Mouse (Mus musculus) G1E-ER4 (cell line): ENCODE data around the gene Cog5. TPM values are rescaled to one million over a fixed set of nuclear protein-coding genes. Genes with fewer than 3 reads are reported as not detected.

ENCODE experiments used
- GATA1 ChIP-seq: IDR thresholded peaks from one replicate; pipeline ENCODE4 v1.8.0; 2012; ENCODE audit warnings: low read length, inconsistent platforms
- polyA plus RNA-seq: library from polyadenylated mRNA; stranded (reverse); fragments of >175 nt; gene quantifications from 2 replicates; pipeline ENCODE4 v1.2.3, GENCODE M21; 2012

Gene Cog5
- polyA plus RNA-seq: 1.7 and 2.1 TPM in 2 replicates

GRCm38 (mm10) chr12:31654197-31654964 is at the start of gene Cog5, which contains the start of gene Dus4l:
Gene Cog5, plus strand, starts transcription at chr12:31654869.
Gene Dus4l, minus strand, starts transcription at chr12:31654826.
- no peak for TF ChIP-seq GATA1

- no peak for TF ChIP-seq GATA1
Observed at GRCm38 (mm10) chr12:31604894-31605293, 49.8 kb upstream of the Cog5 start.

GRCm38 (mm10) chr12:31608138-31608537 is 46.5 kb upstream of the Cog5 start:
- TF ChIP-seq GATA1: no peak

GRCm38 (mm10) chr12:31613353-31613752 is 41.3 kb upstream of the Cog5 start:
- TF ChIP-seq GATA1: no peak

- TF ChIP-seq GATA1: no peak
Observed at GRCm38 (mm10) chr12:31620106-31620505, 34.6 kb upstream of the Cog5 start.

GRCm38 (mm10) chr12:31625016-31625415 is 29.7 kb upstream of the Cog5 start:
- TF ChIP-seq GATA1: no peak

GRCm38 (mm10) chr12:31633970-31634342 is 20.7 kb upstream of the Cog5 start:
- TF ChIP-seq GATA1: no peak

GRCm38 (mm10) chr12:31634343-31635239 is 20.1 kb upstream of the Cog5 start, which contains the start of gene Bcap29:
Gene Bcap29, minus strand, starts transcription at chr12:31634658.
- TF ChIP-seq GATA1: no peak

- TF ChIP-seq GATA1: no peak
Observed at GRCm38 (mm10) chr12:31635240-31635607, 19.4 kb upstream of the Cog5 start.

GRCm38 (mm10) chr12:31653611-31654010 is 1.1 kb upstream of the Cog5 start:
- no peak for TF ChIP-seq GATA1

- TF ChIP-seq GATA1: no peak
Observed at GRCm38 (mm10) chr12:31654965-31655477, 352 bp downstream of the Cog5 start.

GRCm38 (mm10) chr12:31656841-31657240 is 2.2 kb downstream of the Cog5 start:
- no peak for TF ChIP-seq GATA1

GRCm38 (mm10) chr12:31665999-31666398 is 11.3 kb downstream of the Cog5 start:
- TF ChIP-seq GATA1: no peak

GRCm38 (mm10) chr12:31667187-31667586 is 12.5 kb downstream of the Cog5 start:
- no peak for TF ChIP-seq GATA1

GRCm38 (mm10) chr12:31686679-31687078 is 32.0 kb downstream of the Cog5 start:
- no peak for TF ChIP-seq GATA1

- TF ChIP-seq GATA1: no peak
Observed at GRCm38 (mm10) chr12:31693278-31693677, 38.6 kb downstream of the Cog5 start.
